Mouse (Mus musculus): ENCODE results near the gene Stxbp1. TPM values are rescaled to one million over a fixed set of nuclear protein-coding genes. Genes with fewer than 3 reads are reported as not detected.

Gene Stxbp1
- polyA plus RNA-seq, 1 experiment from 2014 or later = 22.2 TPM

DNA sequence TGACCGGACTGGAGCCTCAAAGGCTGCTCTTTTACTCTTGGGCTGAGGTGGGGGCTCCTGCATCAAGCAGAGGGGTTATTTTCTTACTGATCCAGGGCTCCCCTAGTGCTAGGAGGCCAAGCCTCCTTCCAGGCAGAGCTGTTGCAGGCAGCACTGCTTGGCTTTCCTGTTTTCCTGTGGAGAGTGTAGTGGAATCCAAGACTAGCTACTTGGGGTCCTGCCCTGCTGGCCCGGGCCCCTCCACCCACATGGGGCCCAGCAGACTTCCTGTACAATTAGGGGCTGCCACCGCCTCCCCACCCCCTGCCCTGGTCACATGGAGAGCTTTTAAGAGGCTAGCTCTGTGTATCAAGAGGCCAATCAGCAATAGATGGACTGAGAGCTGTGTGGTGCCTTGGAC lies 41.5 kb upstream of the Stxbp1 start:
- H3K27ac ChIP-seq (ENCODE audit: low read depth) = peak overlapping the region; percentile 92
- TF ChIP-seq CTCF (IDR thresholded peaks at IDR 0.05; ENCODE audit: low read depth) = no peak
- no peak overlapping the region for H3K4me3 ChIP-seq (ENCODE audit: low read depth, low read length)
- DNase-seq (no peak), ATAC-seq (ENCODE audit: insufficient read depth) (0 out of 2 replicates have a peak, but pooled peaks have one; percentile 9)
- H3K4me2 ChIP-seq = peak overlapping the region; percentile 41; the same call in 1 of the 2 replicates
- no peaks in the 10 kb centered on the region for H3K9me3 ChIP-seq (ENCODE audit: low read depth, low read length)
- peaks cover 4% of the 10 kb centered on the region; the same call in 1 of the 2 replicates for H3K36me3 ChIP-seq (ENCODE audit: insufficient read depth)
- peaks cover 32% of the 10 kb centered on the region for H3K4me1 ChIP-seq (ENCODE audit: insufficient read depth)
- H3K9ac ChIP-seq = peak overlapping the region; percentile 40; the same call in 1 of the 2 replicates
- H3K27me3 ChIP-seq (ENCODE audit: insufficient read depth, low read length) = no peaks in the 10 kb centered on the region
- WGBS = 18% methylated on average over 3 of the region's 3 CpGs

DNA sequence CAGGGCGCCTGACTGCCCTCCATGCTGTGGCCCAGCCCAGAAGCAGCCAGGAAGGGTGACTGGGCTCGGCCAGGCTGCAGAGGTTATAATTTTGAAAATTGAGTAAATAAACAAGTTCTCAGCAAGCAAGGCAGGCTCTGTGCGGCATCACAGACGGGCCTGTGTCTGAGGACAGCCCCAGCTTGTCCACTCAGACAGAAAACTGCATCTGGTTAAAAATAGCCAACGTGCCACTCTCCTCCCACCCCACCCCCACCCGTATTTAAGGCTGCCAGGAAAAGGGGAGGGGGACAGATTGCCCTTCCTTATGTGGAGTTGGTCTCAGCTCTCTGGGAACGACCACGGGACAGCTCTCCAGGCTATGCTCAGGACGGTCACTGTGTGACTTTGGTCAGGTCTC lies 41.0 kb upstream of the Stxbp1 start:
- DNase-seq = peak; percentile 62
- H3K27ac ChIP-seq (ENCODE audit: low read depth) = peak overlapping the region; percentile 92
- peak; percentile 45; the same call in 1 of the 2 replicates for ATAC-seq (ENCODE audit: insufficient read depth)
- H3K4me2 ChIP-seq = peak overlapping the region; percentile 41
- H3K27me3 ChIP-seq (ENCODE audit: insufficient read depth, low read length) = no peaks in the 10 kb centered on the region
- H3K4me1 ChIP-seq (ENCODE audit: insufficient read depth) = peaks cover 32% of the 10 kb centered on the region
- no peaks in the 10 kb centered on the region for H3K9me3 ChIP-seq (ENCODE audit: low read depth, low read length)
- no peak overlapping the region for H3K4me3 ChIP-seq (ENCODE audit: low read depth, low read length)
- TF ChIP-seq CTCF (IDR thresholded peaks at IDR 0.05; ENCODE audit: low read depth) = no peak
- WGBS = 6% methylated on average over 9 of the region's 9 CpGs
- peak overlapping the region; percentile 40 for H3K9ac ChIP-seq
- no peaks in the 10 kb centered on the region for H3K36me3 ChIP-seq (ENCODE audit: insufficient read depth)

DNA sequence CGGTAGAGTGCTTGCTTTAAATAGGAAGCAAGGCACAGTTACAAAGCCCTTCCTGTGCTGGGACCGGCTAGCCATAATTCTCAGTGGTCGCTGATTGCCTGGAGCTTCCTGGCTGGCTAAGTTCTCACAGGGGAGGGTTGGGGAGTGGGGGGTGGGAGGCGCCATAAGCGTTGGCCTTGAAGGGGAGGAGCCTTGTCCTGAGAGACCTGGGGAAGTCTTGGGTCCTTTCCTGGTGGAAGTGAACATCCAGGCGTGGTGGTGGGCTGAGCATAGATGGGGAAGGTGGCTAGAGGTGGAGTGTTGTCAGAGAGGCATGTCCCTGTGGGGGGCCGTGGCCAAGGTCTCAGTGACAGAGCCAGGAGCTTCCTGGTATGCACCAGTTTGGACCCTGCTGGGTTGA lies 37.7 kb upstream of the Stxbp1 start:
- no peak for ATAC-seq (ENCODE audit: insufficient read depth)
- Histone ChIP-seq H3K36me3 (ENCODE audit: insufficient read depth) (0 out of 2 replicates have a peak, but pooled peaks cover 5% of the 10 kb centered on the region), H3K9me3 (ENCODE audit: low read depth, low read length) (no peaks in the 10 kb centered on the region), H3K4me2 (peak overlapping the region; percentile 7; the same call in 1 of the 2 replicates), H3K9ac (0 out of 2 replicates have a peak overlapping the region, but pooled peaks have one; percentile 7), H3K27ac (ENCODE audit: low read depth) (peak overlapping the region; percentile 42; the same call in 1 of the 2 replicates), H3K4me3 (ENCODE audit: low read depth, low read length) (no peak overlapping the region), H3K27me3 (ENCODE audit: insufficient read depth, low read length) (no peaks in the 10 kb centered on the region), H3K4me1 (ENCODE audit: insufficient read depth) (peaks cover 58% of the 10 kb centered on the region)
- no peak for TF ChIP-seq CTCF (IDR thresholded peaks at IDR 0.05; ENCODE audit: low read depth)
- 18% methylated on average over 7 of the region's 7 CpGs for WGBS
- peak; percentile 58 for DNase-seq

DNA sequence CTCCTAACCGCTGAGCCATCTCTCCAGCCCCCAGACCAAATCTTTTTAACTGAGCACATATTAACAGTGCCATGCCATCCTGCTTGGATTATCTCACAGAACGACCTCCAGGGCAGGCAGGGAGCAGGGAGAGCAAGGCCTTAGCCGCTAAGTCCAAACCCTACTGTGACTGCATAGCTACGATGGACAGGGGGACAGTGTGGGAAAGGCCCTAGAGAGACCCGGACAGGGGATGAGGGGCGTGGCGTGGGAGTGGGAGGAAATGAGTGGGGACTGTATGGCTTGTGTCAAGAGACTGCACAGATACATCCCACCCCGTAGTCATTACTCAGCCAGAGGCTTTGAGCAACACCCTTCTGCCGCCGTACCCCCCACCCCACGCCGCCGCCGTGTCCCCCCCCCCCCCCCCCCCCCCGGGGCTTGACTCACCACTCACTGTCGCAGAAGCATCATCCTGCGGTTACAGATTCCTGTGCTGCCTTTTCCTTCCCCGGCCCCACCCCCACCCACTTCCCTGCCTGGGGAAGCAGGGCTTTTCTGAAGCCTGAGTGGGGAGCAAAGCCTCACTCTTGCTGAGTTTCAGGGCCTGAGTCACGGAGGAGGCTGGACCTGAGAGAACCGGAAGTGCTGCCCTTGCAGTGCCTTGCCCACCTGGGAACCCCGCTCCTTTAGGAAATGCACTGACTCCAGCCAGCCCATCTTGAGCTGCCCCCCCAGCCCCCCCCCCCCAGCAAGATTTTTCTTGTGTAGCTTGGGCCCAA lies 35.4 kb upstream of the Stxbp1 start:
- Histone ChIP-seq H3K9ac (peak overlapping the region; percentile 23; the same call in 1 of the 2 replicates), H3K9me3 (ENCODE audit: low read depth, low read length) (no peaks in the 10 kb centered on the region), H3K27ac (ENCODE audit: low read depth) (peak overlapping the region; percentile 94), H3K36me3 (ENCODE audit: insufficient read depth) (0 out of 2 replicates have a peak, but pooled peaks cover 5% of the 10 kb centered on the region), H3K4me3 (ENCODE audit: low read depth, low read length) (peak overlapping the region; percentile 16; the same call in 1 of the 2 replicates), H3K4me2 (peak overlapping the region; percentile 87), H3K27me3 (ENCODE audit: insufficient read depth, low read length) (no peaks in the 10 kb centered on the region), H3K4me1 (ENCODE audit: insufficient read depth) (peaks cover 51% of the 10 kb centered on the region)
- WGBS = 16% methylated on average over 14 of the region's 21 CpGs
- DNase-seq (peak; percentile 70), ATAC-seq (ENCODE audit: insufficient read depth) (peak; percentile 42)
- TF ChIP-seq CTCF (IDR thresholded peaks at IDR 0.05; ENCODE audit: low read depth) = no peak; the same call in 1 of the 2 replicates

DNA sequence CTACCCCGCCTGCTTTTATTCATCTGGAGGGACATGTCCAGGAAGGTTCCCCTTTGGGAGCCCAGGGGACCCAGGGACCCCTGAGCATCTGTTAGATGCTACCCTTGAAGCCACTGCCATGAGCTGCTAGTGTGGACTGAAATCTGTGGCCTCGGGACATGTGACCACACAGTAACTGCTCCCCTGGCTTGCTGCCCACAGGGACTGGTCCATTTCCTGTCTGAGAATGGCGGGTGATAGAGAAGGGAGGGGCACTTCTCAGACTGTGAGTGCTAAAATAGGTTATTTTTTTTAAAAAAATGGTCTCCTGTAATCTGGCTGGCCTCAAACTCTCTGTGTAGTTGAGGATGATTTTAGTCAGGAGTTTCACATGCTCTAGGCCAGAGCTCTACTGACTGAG lies 34.7 kb upstream of the Stxbp1 start:
- H3K27ac ChIP-seq (ENCODE audit: low read depth) = peak overlapping the region; percentile 94
- H3K4me1 ChIP-seq (ENCODE audit: insufficient read depth) = peaks cover 52% of the 10 kb centered on the region
- H3K9ac ChIP-seq = 0 out of 2 replicates have a peak overlapping the region, but pooled peaks have one; percentile 26
- WGBS = 16% methylated on average over 3 of the region's 3 CpGs
- H3K4me3 ChIP-seq (ENCODE audit: low read depth, low read length) = peak overlapping the region; percentile 16
- ATAC-seq (ENCODE audit: insufficient read depth) (peak; percentile 59), DNase-seq (peak; percentile 97)
- TF ChIP-seq CTCF (IDR thresholded peaks at IDR 0.05; ENCODE audit: low read depth) = no peak
- H3K27me3 ChIP-seq (ENCODE audit: insufficient read depth, low read length) = no peaks in the 10 kb centered on the region
- 0 out of 2 replicates have a peak, but pooled peaks cover 5% of the 10 kb centered on the region for H3K36me3 ChIP-seq (ENCODE audit: insufficient read depth)
- H3K9me3 ChIP-seq (ENCODE audit: low read depth, low read length) = no peaks in the 10 kb centered on the region
- peak overlapping the region; percentile 87 for H3K4me2 ChIP-seq

DNA sequence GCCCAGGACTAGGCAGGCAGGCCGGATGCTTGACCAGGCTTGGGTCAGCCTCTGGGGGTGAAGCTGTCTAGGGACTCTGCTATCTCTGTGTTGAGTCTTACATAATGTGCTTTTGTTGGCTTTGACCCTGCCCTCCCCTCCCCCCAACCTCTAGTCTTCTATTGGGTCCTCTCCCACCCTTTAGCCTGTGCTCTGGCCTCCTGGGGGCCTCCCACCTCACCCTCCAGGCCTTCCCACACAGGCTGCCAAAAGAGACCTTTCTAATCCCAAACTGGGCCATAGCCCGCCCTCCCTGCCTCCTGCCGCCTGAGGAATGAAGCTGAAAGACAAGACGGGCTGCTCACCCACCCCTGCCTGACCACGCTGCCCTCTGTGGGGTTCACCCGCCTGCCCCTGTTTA lies 34.0 kb upstream of the Stxbp1 start:
- no peak for TF ChIP-seq CTCF (IDR thresholded peaks at IDR 0.05; ENCODE audit: low read depth)
- 29% methylated on average over 6 of the region's 6 CpGs for WGBS
- Histone ChIP-seq H3K4me1 (ENCODE audit: insufficient read depth) (peaks cover 52% of the 10 kb centered on the region), H3K9me3 (ENCODE audit: low read depth, low read length) (no peaks in the 10 kb centered on the region), H3K27me3 (ENCODE audit: insufficient read depth, low read length) (no peaks in the 10 kb centered on the region), H3K4me3 (ENCODE audit: low read depth, low read length) (peak overlapping the region; percentile 16), H3K36me3 (ENCODE audit: insufficient read depth) (0 out of 2 replicates have a peak, but pooled peaks cover 5% of the 10 kb centered on the region), H3K9ac (0 out of 2 replicates have a peak overlapping the region, but pooled peaks have one; percentile 23), H3K4me2 (peak overlapping the region; percentile 87), H3K27ac (ENCODE audit: low read depth) (peak overlapping the region; percentile 94)
- no peak for DNase-seq
- ATAC-seq (ENCODE audit: insufficient read depth) = no peak

DNA sequence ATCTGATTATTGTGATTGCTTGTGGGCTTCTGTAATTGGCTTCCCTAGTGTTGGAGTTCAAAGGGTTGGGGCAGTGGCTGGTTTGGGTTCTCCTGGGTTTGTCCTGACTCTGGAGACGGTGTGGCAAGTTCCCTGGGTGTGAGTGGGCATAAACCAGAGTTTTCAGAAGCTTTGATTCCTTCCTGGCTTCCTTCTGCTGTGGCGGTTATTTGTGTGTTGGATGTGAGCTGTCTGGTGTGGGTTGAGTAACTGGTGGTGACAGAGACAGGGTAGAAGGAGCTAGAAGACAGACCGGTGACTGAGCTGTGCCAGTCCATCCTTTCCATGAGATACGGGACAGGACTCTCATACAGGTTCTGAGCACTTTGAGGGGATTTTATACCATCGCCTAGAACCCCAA lies 32.5 kb upstream of the Stxbp1 start:
- Histone ChIP-seq H3K36me3 (ENCODE audit: insufficient read depth) (0 out of 2 replicates have a peak, but pooled peaks cover 5% of the 10 kb centered on the region), H3K27ac (ENCODE audit: low read depth) (peak overlapping the region; percentile 94; the same call in 1 of the 2 replicates), H3K27me3 (ENCODE audit: insufficient read depth, low read length) (no peaks in the 10 kb centered on the region), H3K9ac (peak overlapping the region; percentile 83), H3K4me2 (peak overlapping the region; percentile 87), H3K4me3 (ENCODE audit: low read depth, low read length) (no peak overlapping the region), H3K9me3 (ENCODE audit: low read depth, low read length) (no peaks in the 10 kb centered on the region), H3K4me1 (ENCODE audit: insufficient read depth) (peaks cover 52% of the 10 kb centered on the region)
- no peak for DNase-seq
- ATAC-seq (ENCODE audit: insufficient read depth) = no peak
- no peak for TF ChIP-seq CTCF (IDR thresholded peaks at IDR 0.05; ENCODE audit: low read depth)
- WGBS = 61% methylated on average over 5 of the region's 5 CpGs

All from lung, embryonic 14.5 days (tissue).